Mouse (Mus musculus): Measurements from ENCODE around the gene Cnr1.

DNA sequence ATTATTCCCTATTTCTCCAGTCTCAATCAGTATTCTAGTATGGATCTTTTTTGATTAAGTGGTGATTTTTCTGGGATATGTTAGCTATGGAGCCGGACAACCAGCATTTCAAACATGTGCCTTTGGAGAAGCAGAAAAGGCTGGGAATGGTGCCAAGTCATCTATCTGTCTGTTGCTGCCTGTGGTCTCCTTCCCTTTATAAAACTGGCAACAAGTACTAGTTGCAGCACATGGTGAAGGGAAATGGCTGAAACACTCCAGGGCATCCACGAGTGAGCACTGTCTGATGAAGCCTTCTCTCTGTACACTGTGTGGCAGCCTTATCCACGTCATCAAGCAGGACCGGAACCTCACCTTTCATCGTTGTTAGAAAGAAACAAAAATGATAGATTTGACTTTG is 8.7 kb upstream of the Cnr1 start:
- TF ChIP-seq POLR2A (IDR thresholded peaks at IDR 0.05; ENCODE audit: borderline replicate concordance, extremely low read depth, insufficient read depth, insufficient read length, poor library complexity, severe bottlenecking), result no peak
- no peak for TF ChIP-seq CTCF (IDR thresholded peaks at IDR 0.05; ENCODE audit: borderline replicate concordance, extremely low read depth, insufficient read depth, insufficient read length)

Data from brain, embryonic 14.5 days (tissue).